Mouse (Mus musculus): ENCODE measurements around the gene Sept9. TPM values are rescaled to one million over a fixed set of nuclear protein-coding genes. Genes with fewer than 3 reads are reported as not detected.

Sept9 gene
- polyA plus RNA-seq, 1 experiment, result 45.3 TPM

DNA sequence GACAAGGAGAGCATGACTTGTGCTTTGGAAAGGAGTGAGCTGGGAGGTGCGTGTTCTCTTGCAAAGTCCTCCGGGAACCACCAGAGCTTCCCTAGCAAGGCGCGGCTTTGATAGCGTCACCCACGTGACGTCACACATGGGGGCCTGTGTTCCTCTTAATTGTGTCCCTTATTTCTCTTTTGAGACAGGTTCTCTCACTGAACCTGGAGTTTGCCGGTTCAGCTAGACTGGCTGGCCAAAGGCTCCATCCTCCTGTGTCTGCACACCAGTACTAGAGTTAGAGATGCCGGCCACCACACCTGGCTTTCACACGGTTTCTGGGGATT lies 86.1 kb downstream of the Sept9 start:
- DNase-seq (ENCODE audit: low read depth in 1 of 2, low spot score in 2 of 2), result no peak
- peaks cover 13% of the 10 kb centered on the region; the same call in 1 of the 2 replicates for H3K4me1 ChIP-seq (ENCODE audit: control insufficient read depth, insufficient read depth, insufficient read length)
- no peaks in the 10 kb centered on the region for H3K27me3 ChIP-seq (ENCODE audit: control insufficient read depth, insufficient read depth, low read length)
- TF ChIP-seq CTCF (IDR thresholded peaks at IDR 0.05; ENCODE audit: extremely low read depth, insufficient read depth, insufficient read length, insufficient replicate concordance) (no peak), POLR2A (IDR thresholded peaks at IDR 0.05; ENCODE audit: low read depth, low read length) (no peak)
- H3K4me3 ChIP-seq (ENCODE audit: extremely low read depth, insufficient read depth, insufficient read length), result no peak overlapping the region
- H3K36me3 ChIP-seq (ENCODE audit: control insufficient read depth, insufficient read depth, low read length), result no peaks in the 10 kb centered on the region
- H3K27ac ChIP-seq (ENCODE audit: insufficient read depth, low read length), result no peak overlapping the region
- WGBS, result 88% methylated on average over 10 of the region's 10 CpGs

- no peak for TF ChIP-seq POLR2A (IDR thresholded peaks at IDR 0.05; ENCODE audit: low read depth, low read length)
- TF ChIP-seq CTCF (IDR thresholded peaks at IDR 0.05; ENCODE audit: extremely low read depth, insufficient read depth, insufficient read length, insufficient replicate concordance), result no peak
- DNase-seq (ENCODE audit: low read depth in 1 of 2, low spot score in 2 of 2), result no peak
- Histone ChIP-seq H3K27me3 (ENCODE audit: control insufficient read depth, insufficient read depth, low read length) (no peaks in the 10 kb centered on the region), H3K4me3 (ENCODE audit: extremely low read depth, insufficient read depth, insufficient read length) (no peak overlapping the region), H3K4me1 (ENCODE audit: control insufficient read depth, insufficient read depth, insufficient read length) (peaks cover 13% of the 10 kb centered on the region; the same call in 1 of the 2 replicates), H3K36me3 (ENCODE audit: control insufficient read depth, insufficient read depth, low read length) (no peaks in the 10 kb centered on the region; the same call in 1 of the 2 replicates), H3K27ac (ENCODE audit: insufficient read depth, low read length) (no peak overlapping the region)
- 88% methylated on average over 3 of the region's 3 CpGs for WGBS
Measured at GRCm38 (mm10) chr11:117287792-117288191, 88.3 kb downstream of the Sept9 start.

GRCm38 (mm10) chr11:117288765-117289164 lies 89.3 kb downstream of the Sept9 start:
- no peak for TF ChIP-seq POLR2A (IDR thresholded peaks at IDR 0.05; ENCODE audit: low read depth, low read length)
- no peak for TF ChIP-seq CTCF (IDR thresholded peaks at IDR 0.05; ENCODE audit: extremely low read depth, insufficient read depth, insufficient read length, insufficient replicate concordance)
- H3K36me3 ChIP-seq (ENCODE audit: control insufficient read depth, insufficient read depth, low read length), result no peaks in the 10 kb centered on the region; the same call in 1 of the 2 replicates
- H3K4me3 ChIP-seq (ENCODE audit: extremely low read depth, insufficient read depth, insufficient read length), result no peak overlapping the region
- no peak overlapping the region for H3K27ac ChIP-seq (ENCODE audit: insufficient read depth, low read length)
- H3K27me3 ChIP-seq (ENCODE audit: control insufficient read depth, insufficient read depth, low read length), result no peaks in the 10 kb centered on the region
- 85% methylated on average over 8 of the region's 8 CpGs for WGBS
- H3K4me1 ChIP-seq (ENCODE audit: control insufficient read depth, insufficient read depth, insufficient read length), result peaks cover 8% of the 10 kb centered on the region; the same call in 1 of the 2 replicates
- no peak for DNase-seq (ENCODE audit: low read depth in 1 of 2, low spot score in 2 of 2)

GRCm38 (mm10) chr11:117291271-117292059 lies 92.0 kb downstream of the Sept9 start:
- H3K27ac ChIP-seq (ENCODE audit: insufficient read depth, low read length), result no peak overlapping the region
- no peaks in the 10 kb centered on the region for H3K27me3 ChIP-seq (ENCODE audit: control insufficient read depth, insufficient read depth, low read length)
- H3K4me3 ChIP-seq (ENCODE audit: extremely low read depth, insufficient read depth, insufficient read length), result no peak overlapping the region
- no peak for DNase-seq (ENCODE audit: low read depth in 1 of 2, low spot score in 2 of 2)
- H3K4me1 ChIP-seq (ENCODE audit: control insufficient read depth, insufficient read depth, insufficient read length), result no peaks in the 10 kb centered on the region; the same call in 1 of the 2 replicates
- no peaks in the 10 kb centered on the region; the same call in 1 of the 2 replicates for H3K36me3 ChIP-seq (ENCODE audit: control insufficient read depth, insufficient read depth, low read length)
- 89% methylated on average over 30 of the region's 30 CpGs for WGBS
- TF ChIP-seq CTCF (IDR thresholded peaks at IDR 0.05; ENCODE audit: extremely low read depth, insufficient read depth, insufficient read length, insufficient replicate concordance) (no peak), POLR2A (IDR thresholded peaks at IDR 0.05; ENCODE audit: low read depth, low read length) (no peak)

GRCm38 (mm10) chr11:117292446-117292845 lies 93.0 kb downstream of the Sept9 start:
- no peak overlapping the region for H3K4me3 ChIP-seq (ENCODE audit: extremely low read depth, insufficient read depth, insufficient read length)
- no peaks in the 10 kb centered on the region; the same call in 1 of the 2 replicates for H3K36me3 ChIP-seq (ENCODE audit: control insufficient read depth, insufficient read depth, low read length)
- TF ChIP-seq POLR2A (IDR thresholded peaks at IDR 0.05; ENCODE audit: low read depth, low read length) (no peak), CTCF (IDR thresholded peaks at IDR 0.05; ENCODE audit: extremely low read depth, insufficient read depth, insufficient read length, insufficient replicate concordance) (no peak)
- H3K4me1 ChIP-seq (ENCODE audit: control insufficient read depth, insufficient read depth, insufficient read length), result no peaks in the 10 kb centered on the region; the same call in 1 of the 2 replicates
- H3K27me3 ChIP-seq (ENCODE audit: control insufficient read depth, insufficient read depth, low read length), result no peaks in the 10 kb centered on the region
- H3K27ac ChIP-seq (ENCODE audit: insufficient read depth, low read length), result no peak overlapping the region
- WGBS, result 16% methylated on average over 11 of the region's 11 CpGs
- peak in 1 of 2 experiments; percentile 59 for DNase-seq (ENCODE audit: low read depth in 1 of 2, low spot score in 2 of 2)

GRCm38 (mm10) chr11:117295266-117295665 lies 95.8 kb downstream of the Sept9 start:
- TF ChIP-seq POLR2A (IDR thresholded peaks at IDR 0.05; ENCODE audit: low read depth, low read length), result no peak
- no peak for TF ChIP-seq CTCF (IDR thresholded peaks at IDR 0.05; ENCODE audit: extremely low read depth, insufficient read depth, insufficient read length, insufficient replicate concordance)
- no peaks in the 10 kb centered on the region; the same call in 1 of the 2 replicates for H3K4me1 ChIP-seq (ENCODE audit: control insufficient read depth, insufficient read depth, insufficient read length)
- WGBS, result 58% methylated on average over 6 of the region's 7 CpGs

DNA sequence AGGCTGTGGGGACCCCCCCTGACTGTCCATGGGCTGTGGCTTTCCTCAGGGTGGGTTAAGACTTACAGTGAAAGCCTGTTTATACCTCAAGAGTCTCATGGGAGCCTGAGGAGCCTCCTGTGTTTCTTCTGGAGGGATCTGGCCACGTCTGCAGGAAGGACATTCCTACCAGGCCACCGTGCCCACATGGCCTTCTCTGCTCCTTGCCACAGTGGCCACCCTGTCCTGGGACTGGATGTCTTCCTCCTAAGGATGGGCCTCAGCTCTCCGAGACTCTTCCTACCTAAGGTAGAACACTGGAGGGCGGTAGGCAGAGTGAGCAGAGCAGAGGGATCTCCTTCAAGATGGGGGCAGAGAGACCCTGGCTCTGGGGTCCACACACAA lies 96.6 kb downstream of the Sept9 start:
- TF ChIP-seq CTCF (IDR thresholded peaks at IDR 0.05; ENCODE audit: extremely low read depth, insufficient read depth, insufficient read length, insufficient replicate concordance) (no peak), POLR2A (IDR thresholded peaks at IDR 0.05; ENCODE audit: low read depth, low read length) (no peak)
- no peak for DNase-seq (ENCODE audit: low read depth in 1 of 2, low spot score in 2 of 2)
- Histone ChIP-seq H3K4me1 (ENCODE audit: control insufficient read depth, insufficient read depth, insufficient read length) (no peaks in the 10 kb centered on the region; the same call in 1 of the 2 replicates), H3K4me3 (ENCODE audit: extremely low read depth, insufficient read depth, insufficient read length) (no peak overlapping the region), H3K27me3 (ENCODE audit: control insufficient read depth, insufficient read depth, low read length) (no peaks in the 10 kb centered on the region), H3K27ac (ENCODE audit: insufficient read depth, low read length) (no peak overlapping the region), H3K36me3 (ENCODE audit: control insufficient read depth, insufficient read depth, low read length) (no peaks in the 10 kb centered on the region)
- WGBS, result 64% methylated on average over 4 of the region's 4 CpGs

More at GRCm38 (mm10) chr11:117295266-117295665, 95.8 kb downstream of the Sept9 start:
- Histone ChIP-seq H3K27ac (ENCODE audit: insufficient read depth, low read length) (no peak overlapping the region), H3K27me3 (ENCODE audit: control insufficient read depth, insufficient read depth, low read length) (no peaks in the 10 kb centered on the region), H3K4me3 (ENCODE audit: extremely low read depth, insufficient read depth, insufficient read length) (no peak overlapping the region), H3K36me3 (ENCODE audit: control insufficient read depth, insufficient read depth, low read length) (no peaks in the 10 kb centered on the region; the same call in 1 of the 2 replicates)
- no peak for DNase-seq (ENCODE audit: low read depth in 1 of 2, low spot score in 2 of 2)
